Mouse (Mus musculus): ENCODE measurements around the gene Pip4p1.
"Not testable (repeated sequence)": the region's sequence is repeated elsewhere in the genome, so short reads cannot be mapped to it uniquely, and the experiment has no call there.

Pip4p1 gene

GRCm38 (mm10) chr14:50930754-50931492, at the start of gene Pip4p1, which contains the start of gene Pnp:
Gene Pip4p1, minus strand, starts transcription at chr14:50930856.
Gene Pnp, plus strand, starts transcription at chr14:50931082.
- peak; percentile 100 for DNase-seq (ENCODE audit: low read depth)

- DNase-seq (ENCODE audit: low read depth), result no peak
These were observed 49.0 kb upstream of the Pip4p1 start for GRCm38 (mm10) chr14:50979631-50980030.

GRCm38 (mm10) chr14:50978451-50978850, 47.8 kb upstream of the Pip4p1 start:
- not testable (repeated sequence) for DNase-seq (ENCODE audit: low read depth)

- DNase-seq (ENCODE audit: low read depth), result no peak
These were observed 46.0 kb upstream of the Pip4p1 start for GRCm38 (mm10) chr14:50976674-50977073.

- DNase-seq (ENCODE audit: low read depth), result no peak
These were observed 44.3 kb upstream of the Pip4p1 start for GRCm38 (mm10) chr14:50975001-50975400.

GRCm38 (mm10) chr14:50973700-50974099, 43.0 kb upstream of the Pip4p1 start:
- no peak for DNase-seq (ENCODE audit: low read depth)

GRCm38 (mm10) chr14:50973054-50973453, 42.4 kb upstream of the Pip4p1 start:
- not testable (repeated sequence) for DNase-seq (ENCODE audit: low read depth)

- DNase-seq (ENCODE audit: low read depth), result no peak
These were observed 40.2 kb upstream of the Pip4p1 start for GRCm38 (mm10) chr14:50970822-50971221.

- no peak for DNase-seq (ENCODE audit: low read depth)
These were observed 39.2 kb upstream of the Pip4p1 start for GRCm38 (mm10) chr14:50969558-50970544.

- no peak for DNase-seq (ENCODE audit: low read depth)
These were observed 38.4 kb upstream of the Pip4p1 start for GRCm38 (mm10) chr14:50969041-50969440.

GRCm38 (mm10) chr14:50968216-50968980, 37.7 kb upstream of the Pip4p1 start:
- DNase-seq (ENCODE audit: low read depth), result no peak

GRCm38 (mm10) chr14:50958289-50958995, 27.8 kb upstream of the Pip4p1 start:
- not testable (repeated sequence) for DNase-seq (ENCODE audit: low read depth)

GRCm38 (mm10) chr14:50957146-50957545, 26.5 kb upstream of the Pip4p1 start:
- DNase-seq (ENCODE audit: low read depth), result not testable (repeated sequence)

- DNase-seq (ENCODE audit: low read depth), result not testable (repeated sequence)
These were observed 26.1 kb upstream of the Pip4p1 start for GRCm38 (mm10) chr14:50956724-50957123.

- DNase-seq (ENCODE audit: low read depth), result not testable (repeated sequence)
These were observed 25.4 kb upstream of the Pip4p1 start, which contains the start of gene Pnp2 for GRCm38 (mm10) chr14:50955942-50956508. Gene Pnp2, plus strand, starts transcription at chr14:50955992.

- DNase-seq (ENCODE audit: low read depth), result no peak
These were observed 24.8 kb upstream of the Pip4p1 start for GRCm38 (mm10) chr14:50955487-50955886.

- DNase-seq (ENCODE audit: low read depth), result not testable (repeated sequence)
These were observed 14.9 kb upstream of the Pip4p1 start for GRCm38 (mm10) chr14:50945526-50945925.

- DNase-seq (ENCODE audit: low read depth), result not testable (repeated sequence)
These were observed 14.4 kb upstream of the Pip4p1 start for GRCm38 (mm10) chr14:50945081-50945480.

GRCm38 (mm10) chr14:50944668-50945033, 14.0 kb upstream of the Pip4p1 start:
- DNase-seq (ENCODE audit: low read depth), result not testable (repeated sequence)

GRCm38 (mm10) chr14:50943932-50944667, 13.4 kb upstream of the Pip4p1 start, which contains the start of gene Gm49342:
Gene Gm49342, plus strand, starts transcription at chr14:50944517.
- DNase-seq (ENCODE audit: low read depth), result peak; percentile 97
